Mouse (Mus musculus) myocyte (in vitro differentiated cells): ENCODE measurements at regions not wholly inside any gene's neighbourhood (a gene's known extent, or its start where the extent isn't known, plus 50 kb on each side); places are given as distances from the start of the nearest gene placed in this dataset.

Experiments
- E2F4 ChIP-seq: IDR thresholded peaks from one replicate; pipeline ENCODE4 v1.6.1; 2011; ENCODE audit warnings: mild to moderate bottlenecking, control low read depth, moderate library complexity; ENCODE audit not compliant: insufficient read depth
- POLR2A ChIP-seq: IDR thresholded peaks from one replicate; pipeline ENCODE4 v1.6.1; 2011; ENCODE audit warnings: low read depth, mild to moderate bottlenecking, control low read depth, moderate library complexity; ENCODE audit not compliant: insufficient read length
- POLR2AphosphoS2 ChIP-seq: IDR thresholded peaks from one replicate; pipeline ENCODE4 v1.6.1; 2011; ENCODE audit warnings: low read depth, control low read depth; ENCODE audit not compliant: insufficient read length

DNA sequence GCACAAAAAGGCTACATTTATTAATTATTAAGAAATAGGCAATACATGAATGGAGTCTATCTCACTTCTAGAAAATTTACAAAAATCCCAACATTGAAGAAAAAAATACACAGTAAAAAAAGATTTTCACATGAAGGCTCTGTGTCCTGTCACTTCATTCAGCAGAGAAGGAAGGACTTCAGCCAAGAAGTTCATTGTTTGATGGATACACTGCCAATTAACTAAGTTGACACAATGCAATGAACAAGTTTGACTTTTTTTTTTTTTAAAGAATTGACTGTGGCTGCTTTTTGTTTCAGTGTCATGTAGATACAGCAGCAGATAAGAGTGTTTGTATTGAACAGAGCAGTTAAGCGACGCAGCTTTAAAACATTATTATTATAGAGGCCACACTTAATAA is 1304.3 kb upstream of the Tenm2 start:
- no peak for TF ChIP-seq POLR2A
- no peak for TF ChIP-seq E2F4
- no peak for TF ChIP-seq POLR2AphosphoS2
